Mouse (Mus musculus) cerebellum, adult 2 months (tissue): ENCODE results near the gene Poln.

ENCODE experiments used
- CTCF ChIP-seq: fragments of 200-500 bp; IDR thresholded peaks from 2 replicates; pipeline ENCODE4 v1.5.1; 2011; ENCODE audit warnings: low read depth, mild to moderate bottlenecking, control low read depth, low read length, moderate library complexity, borderline replicate concordance; ENCODE audit not compliant: insufficient read depth
- POLR2A ChIP-seq: fragments of 200-500 bp; IDR thresholded peaks from 2 replicates; pipeline ENCODE4 v1.6.1; 2011; ENCODE audit warnings: low read length, control low read depth, borderline replicate concordance; ENCODE audit not compliant: insufficient read depth

DNA sequence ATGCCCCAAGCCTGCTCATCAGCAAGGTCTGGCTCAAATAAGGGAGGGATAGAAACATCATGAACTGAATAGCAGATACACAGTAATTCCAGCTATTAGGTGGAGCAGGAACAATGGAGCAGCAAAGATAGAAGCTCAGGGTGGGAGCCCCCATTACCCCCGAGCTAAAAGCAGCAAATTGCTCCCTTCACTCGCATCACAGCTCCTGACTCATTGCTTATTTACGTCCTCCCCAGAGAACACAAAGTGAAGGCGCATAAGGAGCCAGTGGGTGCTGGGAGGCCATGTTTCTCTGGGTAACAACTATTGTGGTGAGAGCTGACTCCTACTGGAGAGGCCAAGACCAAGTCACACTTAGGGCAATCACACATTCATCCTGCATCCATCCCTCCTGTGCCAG lies 139.1 kb downstream of the Poln start:
- TF ChIP-seq POLR2A: no peak
- TF ChIP-seq CTCF: no peak
